Mouse (Mus musculus) heart, embryonic 12.5 days (tissue): ENCODE measurements around the gene Arsa. TPM values are rescaled to one million over a fixed set of nuclear protein-coding genes. Genes with fewer than 3 reads are reported as not detected.

ENCODE experiments used
- ATAC-seq: fragments of 200-750 bp; cut with Nextera tagmentation; 2 replicates; pipeline ENCODE4 v1.8.0; 2017; ENCODE audit warnings: moderate TSS enrichment, moderate library complexity; ENCODE audit not compliant: insufficient number of reproducible peaks, low FRiP score
- H3K27ac ChIP-seq: fragments of 300-500 bp; sonication (generic); 2 replicates; pipeline ENCODE4 v1.5.1; 2016; ENCODE audit warnings: mild to moderate bottlenecking, moderate library complexity; ENCODE audit not compliant: poor library complexity, severe bottlenecking
- H3K27me3 ChIP-seq: fragments of 300-500 bp; sonication (generic); replicated peaks from 2 replicates; pipeline ENCODE4 v1.6.1; 2016; ENCODE audit warnings: mild to moderate bottlenecking, moderate library complexity
- H3K36me3 ChIP-seq: fragments of 300-500 bp; sonication (generic); 2 replicates; pipeline ENCODE4 v1.6.1; 2016; ENCODE audit warnings: mild to moderate bottlenecking, moderate library complexity
- H3K4me1 ChIP-seq: fragments of 300-500 bp; sonication (generic); replicated peaks from 2 replicates; pipeline ENCODE4 v1.6.1; 2016; ENCODE audit warnings: mild to moderate bottlenecking
- H3K4me2 ChIP-seq: fragments of 300-500 bp; sonication (generic); 2 replicates; pipeline ENCODE4 v1.6.1; 2016; ENCODE audit warnings: mild to moderate bottlenecking, moderate library complexity
- H3K4me3 ChIP-seq: fragments of 300-500 bp; sonication (generic); 2 replicates; pipeline ENCODE4 v1.5.1; 2016; ENCODE audit warnings: mild to moderate bottlenecking
- H3K9ac ChIP-seq: fragments of 300-500 bp; sonication (generic); 2 replicates; pipeline ENCODE4 v1.6.1; 2016; ENCODE audit warnings: mild to moderate bottlenecking, moderate library complexity
- H3K9me3 ChIP-seq: fragments of 300-500 bp; sonication (generic); replicated peaks from 2 replicates; pipeline ENCODE4 v1.6.1; 2016; ENCODE audit warnings: mild to moderate bottlenecking, moderate library complexity
- WGBS: fragments of 180-500 bp; shearing (Covaris S2); methylation state at CpG from one replicate; pipeline ENCODE4 v1.1.7; 2016; 5-methylcytosine and 5-hydroxymethylcytosine counted together
- polyA plus RNA-seq: library from polyadenylated mRNA; unstranded; fragments of >200 nt; fragmentation: Nextera tagmentation; extraction: Ambion mirVana; gene quantifications from 2 replicates; pipeline ENCODE4 v1.2.1, GENCODE M21; 2016

The Arsa gene
- polyA plus RNA-seq: 14.9 and 15.0 TPM in 2 replicates

DNA sequence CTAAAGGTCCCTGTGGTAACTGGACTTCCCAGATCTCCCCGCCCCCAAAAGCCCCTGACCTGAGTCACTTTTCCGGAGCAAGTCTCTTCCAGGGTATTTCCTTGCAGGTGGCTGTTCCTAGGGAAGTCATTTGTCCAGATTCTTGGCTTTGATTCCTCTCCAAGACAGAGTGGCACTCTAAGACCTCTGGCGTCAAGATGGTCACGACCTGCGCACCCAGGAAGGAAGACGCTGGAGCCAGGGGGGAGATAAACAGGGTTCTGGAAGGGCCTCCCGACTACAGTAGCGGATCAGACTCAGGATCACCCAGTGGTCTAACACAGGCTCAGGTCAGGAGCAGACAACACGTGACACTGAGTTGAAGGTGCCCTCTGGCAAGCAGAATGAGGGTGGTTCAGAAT, at the start of gene Arsa:
TSS of gene Arsa (minus strand) at position 335 of the 401 bp plus-strand sequence.
- peaks cover 26% of the 10 kb centered on the region for H3K4me1 ChIP-seq
- peak within 1 kb of the TSS; percentile 73 for H3K27ac ChIP-seq
- no peak for ATAC-seq
- H3K4me3 ChIP-seq: peak within 1 kb of the TSS; percentile 72
- 24% methylated on average over 9 of the region's 9 CpGs for WGBS
- H3K4me2 ChIP-seq: peak within 1 kb of the TSS; percentile 92
- peak within 1 kb of the TSS; percentile 76 for H3K9ac ChIP-seq
- H3K36me3 ChIP-seq: no peaks in the 10 kb centered on the region
- peaks cover under 1% of the 10 kb centered on the region; the same call in 1 of the 2 replicates for H3K9me3 ChIP-seq
- no peaks in the 10 kb centered on the region for H3K27me3 ChIP-seq

GRCm38 (mm10) chr15:89526776-89527325, 49.6 kb upstream of the Arsa start:
- H3K27me3 ChIP-seq: peaks cover 51% of the 10 kb centered on the region
- 85% methylated on average over 19 of the region's 19 CpGs for WGBS
- no peak overlapping the region for H3K27ac ChIP-seq
- H3K9ac ChIP-seq: no peak overlapping the region
- H3K4me2 ChIP-seq: no peak overlapping the region
- peaks cover 10% of the 10 kb centered on the region for H3K4me1 ChIP-seq
- H3K36me3 ChIP-seq: peaks cover 7% of the 10 kb centered on the region; the same call in 1 of the 2 replicates
- no peak for ATAC-seq
- H3K4me3 ChIP-seq: no peak overlapping the region
- no peaks in the 10 kb centered on the region for H3K9me3 ChIP-seq

GRCm38 (mm10) chr15:89525896-89526295, 48.7 kb upstream of the Arsa start:
- Histone ChIP-seq H3K36me3 (peaks cover 6% of the 10 kb centered on the region; the same call in 1 of the 2 replicates), H3K27ac (no peak overlapping the region), H3K27me3 (peaks cover 51% of the 10 kb centered on the region), H3K9ac (no peak overlapping the region), H3K9me3 (no peaks in the 10 kb centered on the region), H3K4me3 (no peak overlapping the region), H3K4me1 (peaks cover 10% of the 10 kb centered on the region), H3K4me2 (no peak overlapping the region)
- WGBS: 61% methylated on average over 7 of the region's 7 CpGs
- no peak for ATAC-seq

DNA sequence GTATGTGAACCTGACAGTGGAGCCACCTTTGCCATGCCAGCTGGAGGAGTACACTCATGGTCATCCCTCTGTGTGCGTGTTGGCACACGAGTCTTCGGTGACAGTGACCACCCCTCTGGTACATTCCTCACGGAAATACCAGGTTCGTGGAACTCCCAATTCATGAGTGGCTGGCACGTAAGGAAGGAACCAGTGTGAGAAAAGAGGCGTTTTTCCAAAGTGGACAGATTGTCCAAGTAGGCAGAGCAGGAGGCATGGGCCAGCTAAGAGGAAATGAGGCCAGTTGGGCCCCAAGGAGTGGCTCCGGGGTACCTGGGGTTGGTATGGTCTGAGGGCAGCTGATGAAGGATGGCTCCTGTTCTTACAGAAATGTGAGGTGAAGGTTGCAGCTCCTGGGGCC, 48.2 kb upstream of the Arsa start:
- Histone ChIP-seq H3K36me3 (peaks cover 8% of the 10 kb centered on the region), H3K9ac (no peak overlapping the region), H3K4me2 (no peak overlapping the region), H3K27me3 (peaks cover 48% of the 10 kb centered on the region), H3K27ac (no peak overlapping the region), H3K9me3 (no peaks in the 10 kb centered on the region), H3K4me3 (no peak overlapping the region), H3K4me1 (peaks cover 10% of the 10 kb centered on the region)
- no peak for ATAC-seq
- WGBS: 84% methylated on average over 8 of the region's 8 CpGs

- 71% methylated on average over 8 of the region's 8 CpGs for WGBS
- peak overlapping the region; percentile 92 for H3K4me2 ChIP-seq
- peaks cover 10% of the 10 kb centered on the region for H3K36me3 ChIP-seq
- no peaks in the 10 kb centered on the region for H3K9me3 ChIP-seq
- peak overlapping the region; percentile 65 for H3K4me3 ChIP-seq
- no peak overlapping the region for H3K9ac ChIP-seq
- H3K4me1 ChIP-seq: peaks cover 10% of the 10 kb centered on the region
- H3K27me3 ChIP-seq: peaks cover 48% of the 10 kb centered on the region
- ATAC-seq: no peak
- no peak overlapping the region for H3K27ac ChIP-seq
Observed at GRCm38 (mm10) chr15:89524611-89525415, 47.6 kb upstream of the Arsa start.

GRCm38 (mm10) chr15:89524001-89524571, 46.9 kb upstream of the Arsa start:
- Histone ChIP-seq H3K4me3 (peak overlapping the region; percentile 65), H3K27me3 (peaks cover 48% of the 10 kb centered on the region), H3K36me3 (peaks cover 10% of the 10 kb centered on the region), H3K4me1 (peaks cover 10% of the 10 kb centered on the region), H3K27ac (no peak overlapping the region), H3K4me2 (peak overlapping the region; percentile 92), H3K9ac (peak overlapping the region; percentile 65), H3K9me3 (no peaks in the 10 kb centered on the region)
- no peak for ATAC-seq
- WGBS: 36% methylated on average over 52 of the region's 52 CpGs

DNA sequence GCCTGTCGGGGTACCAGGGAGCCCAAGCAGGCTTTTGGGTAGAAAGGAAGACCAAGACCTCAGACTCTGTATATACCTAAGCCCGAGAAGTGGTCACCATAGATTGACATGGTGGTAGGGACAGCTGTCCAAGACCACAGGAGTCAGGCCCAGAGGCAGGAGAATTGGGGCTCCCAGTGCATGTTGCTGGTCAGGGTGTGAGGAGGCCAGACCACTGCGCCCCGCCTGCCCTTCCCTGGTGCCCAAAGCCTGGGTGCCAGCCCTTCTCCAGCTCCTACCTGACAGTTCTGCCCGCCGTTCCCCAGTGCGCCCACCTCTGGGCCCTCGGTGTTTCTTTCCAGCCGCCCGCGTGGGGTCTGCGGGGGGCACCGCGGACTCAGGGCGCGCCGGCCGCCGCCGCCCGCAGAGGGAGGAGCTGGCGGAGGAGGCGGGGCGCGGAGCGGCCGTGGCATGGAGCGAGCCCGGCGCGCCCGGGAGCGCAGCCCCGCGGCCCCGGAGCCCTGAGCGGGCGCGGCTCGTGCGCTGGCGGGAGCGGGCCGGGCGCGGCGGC, 46.1 kb upstream of the Arsa start:
- H3K4me1 ChIP-seq: peaks cover 10% of the 10 kb centered on the region
- H3K27ac ChIP-seq: no peak overlapping the region
- peak overlapping the region; percentile 49; the same call in 1 of the 2 replicates for H3K9ac ChIP-seq
- peaks cover 48% of the 10 kb centered on the region for H3K27me3 ChIP-seq
- ATAC-seq: peak; percentile 20; the same call in 1 of the 2 replicates
- H3K4me3 ChIP-seq: peak overlapping the region; percentile 65
- WGBS: 45% methylated on average over 47 of the region's 47 CpGs
- peak overlapping the region; percentile 92 for H3K4me2 ChIP-seq
- peaks cover 12% of the 10 kb centered on the region for H3K36me3 ChIP-seq
- no peaks in the 10 kb centered on the region for H3K9me3 ChIP-seq

- WGBS: 80% methylated on average over 10 of the region's 10 CpGs
- peaks cover 48% of the 10 kb centered on the region for H3K27me3 ChIP-seq
Observed at GRCm38 (mm10) chr15:89522566-89523282, 45.5 kb upstream of the Arsa start.

GRCm38 (mm10) chr15:89521951-89522350, 44.7 kb upstream of the Arsa start:
- WGBS: 61% methylated on average over 7 of the region's 7 CpGs
- H3K27me3 ChIP-seq: peaks cover 48% of the 10 kb centered on the region
- H3K9me3 ChIP-seq: no peaks in the 10 kb centered on the region
- no peak for ATAC-seq
- no peak overlapping the region for H3K27ac ChIP-seq
- no peak overlapping the region for H3K9ac ChIP-seq
- H3K36me3 ChIP-seq: peaks cover 13% of the 10 kb centered on the region
- peaks cover 6% of the 10 kb centered on the region for H3K4me1 ChIP-seq
- H3K4me2 ChIP-seq: no peak overlapping the region
- H3K4me3 ChIP-seq: no peak overlapping the region

More at GRCm38 (mm10) chr15:89522566-89523282, 45.5 kb upstream of the Arsa start:
- Histone ChIP-seq H3K36me3 (peaks cover 13% of the 10 kb centered on the region), H3K4me2 (peak overlapping the region; percentile 92; the same call in 1 of the 2 replicates), H3K27ac (no peak overlapping the region), H3K9me3 (no peaks in the 10 kb centered on the region), H3K4me1 (peaks cover 8% of the 10 kb centered on the region), H3K9ac (no peak overlapping the region), H3K4me3 (no peak overlapping the region; the same call in 1 of the 2 replicates)
- no peak for ATAC-seq

- H3K9ac ChIP-seq: no peak overlapping the region
- no peak overlapping the region for H3K27ac ChIP-seq
- H3K4me3 ChIP-seq: no peak overlapping the region
- no peak overlapping the region for H3K4me2 ChIP-seq
- no peaks in the 10 kb centered on the region for H3K27me3 ChIP-seq
- peaks cover 5% of the 10 kb centered on the region; the same call in 1 of the 2 replicates for H3K36me3 ChIP-seq
- 56% methylated on average over 4 of the region's 4 CpGs for WGBS
- H3K9me3 ChIP-seq: no peaks in the 10 kb centered on the region
- H3K4me1 ChIP-seq: no peaks in the 10 kb centered on the region
- ATAC-seq: no peak
Observed at GRCm38 (mm10) chr15:89512679-89513078, 35.5 kb upstream of the Arsa start.
